Mouse (Mus musculus) kidney, postnatal 10 days (tissue): ENCODE data around the gene Zmat3.

ENCODE experiments used
- DNase-seq: peaks from one replicate; pipeline ENCODE4 v3.0.0; 2021; ENCODE audit warnings: mixed read lengths

Zmat3 gene

GRCm38 (mm10) chr3:32367516-32367915 lies 1.7 kb upstream of the Zmat3 start:
- DNase-seq: no peak

- no peak for DNase-seq
These were observed 476 bp upstream of the Zmat3 start for GRCm38 (mm10) chr3:32366246-32366734.

- no peak for DNase-seq
These were observed 821 bp downstream of the Zmat3 start for GRCm38 (mm10) chr3:32364841-32365545.

DNA sequence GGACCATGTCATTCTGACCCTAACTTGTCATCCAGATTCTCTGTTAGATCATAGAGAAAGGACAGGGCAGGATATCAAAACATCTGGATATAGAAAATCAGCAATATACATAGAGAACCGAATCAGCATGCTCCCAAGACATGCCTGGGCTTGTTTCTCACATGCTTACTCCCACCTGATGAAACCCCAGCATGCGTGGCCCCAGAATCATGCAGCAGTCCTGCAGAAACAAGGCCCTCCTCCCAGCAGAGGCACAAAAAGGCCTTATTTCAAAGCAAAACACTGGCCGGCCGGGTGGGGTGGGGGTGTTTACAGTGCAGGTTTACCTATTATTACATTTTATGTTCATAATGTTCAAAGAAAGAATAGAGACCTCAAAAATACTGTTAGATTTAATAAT lies 1.6 kb downstream of the Zmat3 start:
- DNase-seq: no peak

DNA sequence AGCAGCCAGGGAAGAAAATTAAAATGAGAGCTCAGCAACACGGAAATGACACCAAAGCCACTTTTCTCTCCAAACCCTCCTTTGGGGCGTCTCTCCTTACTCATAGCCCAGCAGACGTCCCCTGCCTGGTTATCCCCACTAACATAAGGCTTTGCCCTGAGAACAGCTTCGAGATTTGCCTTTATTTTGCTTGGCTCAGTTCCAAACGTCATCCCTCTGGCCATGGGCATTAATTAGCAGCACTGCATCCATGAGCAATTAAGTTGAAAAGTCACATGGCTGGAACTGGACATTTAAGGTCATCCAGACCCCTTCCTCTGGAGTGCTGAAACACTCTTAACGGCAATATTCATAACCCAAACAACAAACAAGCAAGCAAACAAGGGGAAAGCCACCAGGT lies 4.6 kb downstream of the Zmat3 start:
- no peak for DNase-seq

GRCm38 (mm10) chr3:32347881-32348280 lies 17.9 kb downstream of the Zmat3 start:
- peak; percentile 51 for DNase-seq

GRCm38 (mm10) chr3:32345249-32345648 lies 20.6 kb downstream of the Zmat3 start:
- no peak for DNase-seq

DNA sequence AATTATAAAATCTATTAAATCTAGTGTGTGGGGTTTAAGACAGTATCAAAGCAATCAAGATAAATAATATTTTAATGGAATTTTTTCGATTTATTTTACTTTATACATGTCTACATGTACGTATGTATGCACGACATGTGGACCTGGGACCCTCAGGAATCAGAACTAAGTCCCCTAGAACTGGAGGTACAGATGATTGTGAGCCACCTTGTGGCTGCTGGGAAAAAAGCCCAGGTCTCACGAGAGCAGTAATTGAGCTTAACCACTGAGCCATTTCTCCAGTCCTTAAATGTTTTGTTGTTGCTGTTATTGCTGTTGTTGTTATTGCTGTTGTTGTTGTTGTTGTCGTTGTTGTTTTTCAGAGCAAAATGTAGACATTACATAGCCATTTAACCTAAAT lies 21.0 kb downstream of the Zmat3 start:
- no peak for DNase-seq

DNA sequence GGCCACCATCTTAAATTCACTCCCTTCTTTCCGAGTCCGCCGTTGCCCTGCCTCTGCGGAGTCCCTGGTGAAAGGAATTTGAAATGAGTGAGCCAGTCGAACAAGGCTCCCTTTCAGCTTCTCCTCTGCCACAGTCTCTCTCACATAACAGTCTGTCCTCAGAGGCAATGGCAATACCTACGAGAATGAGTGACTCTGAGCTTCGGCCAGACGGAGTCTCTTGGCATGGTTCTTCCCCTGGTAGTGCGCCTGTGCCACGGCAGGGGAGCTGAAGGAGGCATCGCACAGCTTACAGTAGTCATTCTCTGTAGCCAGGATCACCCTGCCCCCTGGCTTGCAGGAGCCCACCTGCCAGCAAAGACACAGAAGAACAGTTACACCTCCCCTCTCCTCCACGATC lies 22.4 kb downstream of the Zmat3 start:
- DNase-seq: no peak

- DNase-seq: no peak
These were observed 24.4 kb downstream of the Zmat3 start for GRCm38 (mm10) chr3:32341434-32341833.

DNA sequence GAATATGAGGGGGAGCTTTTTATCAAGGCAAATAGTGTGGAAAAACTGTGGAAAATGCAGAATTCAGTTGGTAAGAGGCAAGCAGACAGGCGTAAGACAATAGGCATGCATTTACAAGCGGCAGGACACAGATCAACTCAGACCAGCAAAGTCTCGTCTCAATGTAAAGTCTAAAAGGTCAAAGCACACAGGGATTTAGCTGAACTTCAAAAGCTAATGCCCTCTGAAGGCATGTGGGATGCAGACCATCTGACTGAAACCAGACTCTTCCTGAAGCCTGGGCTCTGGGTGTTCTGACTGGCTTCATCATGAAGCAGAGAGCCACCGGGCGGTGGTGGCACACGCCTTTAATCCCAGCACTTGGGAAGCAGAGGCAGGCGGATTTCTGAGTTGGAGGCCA lies 27.6 kb downstream of the Zmat3 start:
- DNase-seq: no peak

GRCm38 (mm10) chr3:32337770-32338169 lies 28.0 kb downstream of the Zmat3 start:
- peak; percentile 26 for DNase-seq

DNA sequence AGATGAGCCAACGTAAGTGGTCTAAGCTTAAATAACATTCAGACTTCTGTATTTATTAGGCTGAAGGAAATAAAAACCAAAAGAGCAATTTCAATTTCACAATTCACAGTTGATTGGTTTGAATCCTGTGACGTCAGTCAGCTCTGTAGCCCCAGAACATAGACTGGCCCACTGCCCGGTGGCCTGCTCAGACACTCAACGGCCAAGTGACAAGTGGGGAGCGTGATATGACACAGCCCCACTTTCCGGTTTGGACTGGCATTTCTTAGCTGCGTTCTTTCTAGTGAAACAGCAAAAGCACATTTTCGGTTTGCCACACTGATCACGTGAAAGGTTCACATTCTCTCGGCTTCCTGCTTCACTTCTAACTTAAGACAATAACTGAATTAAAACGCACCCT lies 30.9 kb downstream of the Zmat3 start:
- peak; percentile 62 for DNase-seq

DNA sequence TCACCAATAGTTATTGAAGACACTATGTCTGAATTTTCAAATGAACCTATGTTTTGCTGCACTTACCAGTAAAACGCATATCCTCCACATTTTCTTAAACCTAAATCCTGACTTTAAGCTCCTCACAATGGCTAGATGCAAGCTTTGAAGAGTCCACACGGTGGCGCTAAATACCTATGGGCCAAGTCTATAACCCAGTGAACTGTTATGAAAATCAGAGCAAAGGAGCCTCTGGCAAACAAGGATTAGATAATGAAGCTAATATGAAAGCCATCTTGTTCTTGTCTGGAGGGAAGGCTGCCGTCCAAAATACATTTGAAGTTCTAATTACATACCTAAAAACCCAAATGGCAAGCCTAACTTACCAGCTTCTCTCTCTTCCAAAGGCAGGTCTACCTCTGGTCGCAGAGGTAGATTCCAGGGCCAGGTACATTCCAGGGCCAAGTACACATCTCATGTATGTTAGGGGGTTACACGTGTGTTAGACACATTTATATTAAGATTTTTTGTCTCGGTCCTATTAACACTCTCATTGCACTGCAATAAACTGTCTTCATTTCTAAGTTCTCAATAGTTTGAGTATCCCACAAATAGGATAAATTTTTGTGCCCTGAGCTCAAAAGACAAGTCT lies 32.2 kb downstream of the Zmat3 start:
- DNase-seq: peak; percentile 89

- DNase-seq: no peak
These were observed 47.9 kb downstream of the Zmat3 start for GRCm38 (mm10) chr3:32317901-32318416.

DNA sequence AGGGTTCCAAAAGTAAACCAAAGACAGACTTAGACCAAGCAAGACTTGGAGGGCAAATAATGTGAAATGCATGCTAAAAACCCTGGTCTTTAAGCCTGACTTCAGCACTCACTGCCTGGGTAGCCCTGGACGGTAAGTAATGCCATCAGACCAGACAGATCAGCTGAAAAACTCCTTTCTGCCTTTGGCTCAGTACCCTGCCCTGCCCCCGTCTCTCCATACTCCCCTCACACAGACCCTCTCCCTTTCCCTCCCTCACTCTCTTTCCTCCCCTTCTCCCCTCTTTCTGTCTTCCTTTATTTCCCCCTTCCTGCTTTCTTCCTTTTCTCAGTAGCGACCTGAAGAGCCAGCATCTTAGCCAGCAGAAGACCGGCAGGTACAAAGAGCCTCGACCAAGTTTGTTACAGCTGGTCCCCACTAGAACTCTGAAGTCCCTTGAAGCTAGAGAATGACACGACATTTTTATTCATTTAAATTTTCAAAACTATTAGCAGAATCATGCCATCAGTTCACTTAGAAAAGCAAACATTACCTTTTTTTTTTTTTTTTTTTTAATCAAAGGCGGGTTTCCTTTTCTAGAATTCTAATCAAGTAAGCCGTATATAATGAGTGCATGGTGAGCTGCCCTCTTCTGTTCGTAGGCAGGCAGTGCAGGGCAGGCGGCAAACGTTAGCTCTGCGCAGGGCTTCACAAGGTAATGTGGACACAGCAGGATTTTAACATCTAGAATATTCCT lies 48.5 kb downstream of the Zmat3 start:
- DNase-seq: peak; percentile 66

DNA sequence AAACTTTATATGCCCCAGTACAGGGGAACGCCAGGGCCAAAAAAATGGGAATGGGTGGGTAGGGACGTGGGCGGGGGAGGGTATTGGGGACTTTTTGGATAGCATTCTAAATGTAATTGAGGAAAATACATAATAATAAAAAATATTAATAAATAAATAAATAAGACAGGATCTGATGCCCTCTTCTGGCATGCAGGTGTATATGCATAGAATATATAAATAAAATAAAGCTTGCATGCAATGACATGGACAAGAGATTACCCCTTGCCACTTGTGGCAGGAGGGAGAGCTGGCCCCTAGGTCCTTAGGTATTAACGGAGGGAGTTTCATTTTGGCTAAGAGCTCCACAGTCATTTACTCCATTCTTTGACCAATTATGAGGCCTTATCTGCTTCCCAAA lies 51.1 kb downstream of the Zmat3 start:
- DNase-seq: no peak

DNA sequence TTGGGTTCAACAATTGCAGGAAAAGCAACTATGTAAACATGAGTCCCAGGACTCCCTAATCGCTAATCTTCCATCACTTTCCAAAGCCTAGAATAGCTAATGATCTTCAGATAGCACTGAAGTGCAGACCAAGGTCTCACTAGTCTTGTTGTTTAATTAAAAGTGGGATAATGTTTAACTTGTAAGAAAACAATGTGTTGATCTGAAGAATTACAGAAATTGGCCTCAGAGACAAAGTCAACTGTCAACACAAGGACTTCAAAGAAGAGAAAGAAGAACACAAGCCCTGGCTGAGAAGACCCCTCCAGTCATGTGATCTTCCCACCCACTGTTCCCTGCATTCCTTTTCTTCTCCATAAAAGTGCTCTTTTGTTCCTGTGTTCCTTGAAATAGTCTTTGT lies 61.6 kb downstream of the Zmat3 start:
- no peak for DNase-seq

DNA sequence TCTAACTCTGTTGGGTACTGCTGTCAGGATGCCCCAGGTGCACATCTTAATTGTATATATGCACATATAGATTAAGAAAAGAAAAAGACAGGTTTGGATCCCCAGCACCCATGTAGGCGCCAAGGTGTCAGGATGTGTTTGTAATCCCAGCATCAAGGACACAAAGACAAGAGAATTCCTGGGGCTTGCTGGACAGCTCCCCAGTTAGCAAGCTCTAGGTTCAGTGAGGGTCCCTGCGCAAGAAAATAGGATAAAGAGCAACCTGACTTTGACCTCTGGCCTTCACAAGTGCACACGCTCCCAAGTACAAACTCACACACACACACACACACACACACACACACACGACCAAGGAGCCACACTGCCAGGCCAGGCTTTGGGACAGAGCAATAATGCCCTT lies 73.8 kb downstream of the Zmat3 start:
- no peak for DNase-seq
